Mouse (Mus musculus): ENCODE measurements around the gene Ostn. TPM values are rescaled to one million over a fixed set of nuclear protein-coding genes. Genes with fewer than 3 reads are reported as not detected.

Gene Ostn
- polyA plus RNA-seq (2012; rRNA removed), result not detected in 2 replicates

DNA sequence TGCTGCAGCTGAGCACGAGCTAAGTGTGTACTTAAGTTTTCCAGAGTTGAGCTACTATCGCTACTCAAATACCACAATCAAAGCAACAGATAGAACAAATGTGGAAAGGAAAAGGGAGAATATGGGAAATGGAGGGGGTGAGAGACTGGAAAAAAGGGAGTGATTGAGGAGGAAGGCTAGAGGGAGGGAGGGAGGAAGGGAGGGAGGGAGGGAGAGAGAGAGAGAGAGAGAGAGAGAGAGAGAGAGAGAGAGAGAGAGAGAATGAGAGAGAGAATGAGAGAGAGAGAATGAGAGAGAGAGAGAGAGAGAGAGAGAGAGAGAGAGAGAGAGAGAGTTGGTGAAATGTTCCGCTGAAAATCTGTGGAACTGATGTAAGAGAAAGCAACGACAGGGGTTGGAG lies at the start of gene Ostn:
TSS of gene Ostn (plus strand) at position 301 of the 400 bp plus-strand sequence.

DNA sequence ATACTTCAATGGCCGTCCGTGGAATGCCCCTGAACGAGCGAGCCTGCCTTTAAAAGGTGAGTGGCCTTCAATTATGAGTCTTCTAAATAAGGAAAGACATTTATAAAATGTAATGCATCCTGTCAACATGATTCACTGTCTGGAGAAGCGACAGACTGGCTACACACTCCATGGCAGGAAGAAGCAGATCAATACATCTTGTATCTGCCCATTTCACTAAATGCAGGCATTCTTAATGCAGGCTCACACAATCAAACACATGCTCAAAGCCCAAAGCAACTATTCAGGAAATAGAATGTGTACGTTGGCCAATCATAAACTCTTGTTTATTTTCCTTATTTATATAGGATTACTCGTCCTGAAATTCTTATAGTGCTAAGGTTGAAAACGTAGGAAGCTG lies 62.9 kb downstream of the Ostn start, which contains the start of gene Uts2b:
TSS of gene Uts2b (minus strand) at position 49 of the 400 bp plus-strand sequence.

DNA sequence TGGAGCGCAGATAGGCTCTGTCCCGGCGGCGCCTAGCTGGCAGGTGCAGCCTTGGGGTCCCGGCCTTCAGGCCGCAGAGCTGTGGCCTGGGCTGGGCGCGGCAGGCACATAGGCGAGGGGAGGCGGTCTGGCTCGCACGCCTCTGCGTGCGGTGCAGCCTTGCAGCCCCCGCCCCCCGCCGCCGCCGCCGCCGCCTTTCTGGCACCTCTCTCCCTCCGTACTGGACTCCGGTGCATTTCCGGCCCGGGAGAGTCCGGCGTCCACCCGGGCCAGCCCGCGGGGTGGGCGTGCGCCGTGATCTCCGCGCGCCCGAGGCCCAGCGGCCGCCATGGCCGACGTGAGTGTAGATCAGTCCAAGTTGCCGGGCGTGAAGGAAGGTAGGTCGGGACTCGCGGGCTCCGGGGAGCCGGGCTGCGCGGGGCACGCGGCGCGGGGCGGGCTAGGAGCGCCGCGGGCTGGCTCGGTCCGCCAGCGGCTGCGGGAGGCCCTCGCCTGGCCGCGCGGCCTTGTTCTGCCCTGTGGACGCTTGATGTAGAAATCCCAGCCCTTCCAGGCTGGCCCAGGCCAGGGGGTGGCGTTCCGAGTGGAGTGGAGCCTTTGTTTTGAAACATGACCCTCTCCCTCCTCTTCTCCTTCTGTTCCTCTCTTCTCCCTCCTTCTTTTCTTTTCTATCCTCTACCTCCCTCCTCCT lies 81.6 kb downstream of the Ostn start, which contains the start of gene Ccdc50:
TSS of gene Ccdc50 (plus strand) at position 109 of the 691 bp plus-strand sequence.

Other genes starting within 250 kb of the Ostn start
- gene Uts2b, start 62.8 kb downstream of the Ostn start, polyA plus RNA-seq (2012; rRNA removed), result not detected in 2 replicates
- gene Ccdc50, start 81.4 kb downstream of the Ostn start, polyA plus RNA-seq (2012; rRNA removed), result 9.0 and 9.9 TPM in 2 replicates

Data from liver, embryonic 18 days (tissue).